Mouse (Mus musculus): ENCODE measurements around the gene Parp6. TPM values are rescaled to one million over a fixed set of nuclear protein-coding genes. Genes with fewer than 3 reads are reported as not detected.
A peak's percentile ranks its signal among the peaks of the same experiment; 100 is the strongest.

Parp6 gene
- total and polyA plus RNA-seq, 2 experiments from 2014 or later: 13.7 to 22.5 TPM

DNA sequence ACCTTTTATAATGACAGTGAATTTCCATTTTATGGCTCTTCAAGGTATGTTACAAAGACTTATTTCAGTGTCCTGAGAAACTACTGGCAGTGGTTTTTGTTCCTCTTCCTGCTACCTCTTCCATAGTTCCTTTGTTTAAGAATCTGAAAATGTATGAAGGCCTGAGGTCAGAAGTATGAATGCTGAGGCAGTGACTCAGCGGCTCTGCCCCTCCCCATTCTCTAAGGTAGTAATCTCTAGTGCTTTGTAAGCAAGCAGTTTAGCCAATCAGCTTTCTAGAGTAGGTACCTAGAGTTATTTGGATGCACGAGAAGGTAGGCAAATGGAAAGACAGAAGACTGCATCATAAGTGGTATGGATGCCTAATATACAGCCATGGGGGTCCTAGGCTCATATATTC is 24.2 kb downstream of the Parp6 start:
- no peak for ATAC-seq (ENCODE audit: insufficient read depth, low read depth)
- no peak overlapping the region for H3K27ac ChIP-seq (ENCODE audit: low read depth)
- peaks cover 65% of the 10 kb centered on the region for H3K36me3 ChIP-seq (replicated peaks; ENCODE audit: control insufficient read depth, insufficient read depth, low read length)

DNA sequence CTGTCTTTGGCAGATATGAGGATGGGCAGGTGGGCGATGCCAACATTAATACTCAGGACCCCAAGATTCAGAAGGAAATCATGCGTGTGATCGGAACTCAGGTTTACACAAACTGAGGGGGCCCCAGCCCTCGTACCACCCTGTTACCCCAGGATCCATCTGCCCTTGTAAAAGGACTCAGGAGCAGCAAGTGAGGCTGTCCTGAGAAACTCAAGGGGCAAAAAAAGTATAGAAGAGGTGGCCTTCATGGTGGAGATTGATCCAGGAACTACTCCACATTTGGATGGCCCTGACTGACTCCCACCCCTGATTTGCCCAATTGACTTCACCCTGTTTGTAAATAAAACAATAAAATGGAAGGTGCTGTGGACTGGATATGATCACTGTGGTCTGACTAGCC is 32.8 kb downstream of the Parp6 start:
- TF ChIP-seq EP300 (IDR thresholded peaks at IDR 0.05; ENCODE audit: low read depth) (no peak), CTCF (IDR thresholded peaks at IDR 0.05; ENCODE audit: low read depth) (no peak)
- 96% methylated on average over 4 of the region's 4 CpGs for WGBS
- no peak overlapping the region for H3K9ac ChIP-seq (replicated peaks; ENCODE audit: low read depth, low read length)

More for the DNA sequence above, 24.2 kb downstream of the Parp6 start:
- H3K27me3 ChIP-seq (ENCODE audit: control insufficient read depth, insufficient read depth, low read length): no peaks in the 10 kb centered on the region
- no peak overlapping the region for H3K9ac ChIP-seq (replicated peaks; ENCODE audit: low read depth, low read length)
- H3K9me3 ChIP-seq (replicated peaks; ENCODE audit: control insufficient read depth, low read length): no peaks in the 10 kb centered on the region
- DNase-seq (ENCODE audit: low spot score): no peak
- H3K4me2 ChIP-seq (ENCODE audit: low read depth, low read length): no peak overlapping the region
- H3K4me3 ChIP-seq (ENCODE audit: low read depth, low read length): no peak overlapping the region
- no peaks in the 10 kb centered on the region for H3K4me1 ChIP-seq (ENCODE audit: control insufficient read depth, insufficient read depth)
- WGBS: 75% methylated on average over 2 of the region's 2 CpGs
- TF ChIP-seq CTCF (IDR thresholded peaks at IDR 0.05; ENCODE audit: low read depth): no peak
- TF ChIP-seq EP300 (IDR thresholded peaks at IDR 0.05; ENCODE audit: low read depth): no peak

DNA sequence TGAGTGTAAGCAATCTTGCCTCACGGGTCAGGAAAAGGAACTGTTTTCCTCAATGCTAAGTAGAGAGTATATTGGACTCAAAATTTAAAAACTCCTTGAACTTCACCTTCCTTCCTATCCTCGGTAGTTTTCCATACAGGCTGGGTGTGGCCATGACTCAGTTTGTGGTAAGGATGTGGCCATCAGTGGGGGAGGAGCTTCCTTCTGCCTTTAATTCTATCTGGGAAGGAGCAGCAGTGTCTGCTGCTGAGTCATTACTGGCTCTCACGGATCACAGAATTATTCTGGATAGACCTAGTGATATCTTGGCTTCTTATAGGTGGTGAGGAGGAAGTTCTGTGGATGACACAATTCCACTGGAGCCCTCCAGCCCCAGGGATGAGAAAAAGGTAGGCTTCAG is 36.3 kb downstream of the Parp6 start:
- Histone ChIP-seq H3K36me3 (replicated peaks; ENCODE audit: control insufficient read depth, insufficient read depth, low read length) (peaks cover 28% of the 10 kb centered on the region), H3K4me2 (ENCODE audit: low read depth, low read length) (no peak overlapping the region), H3K9ac (replicated peaks; ENCODE audit: low read depth, low read length) (no peak overlapping the region), H3K4me1 (ENCODE audit: control insufficient read depth, insufficient read depth) (peaks cover 6% of the 10 kb centered on the region; the same call in 1 of the 2 replicates), H3K9me3 (replicated peaks; ENCODE audit: control insufficient read depth, low read length) (no peaks in the 10 kb centered on the region), H3K27ac (ENCODE audit: low read depth) (peak overlapping the region; percentile 9; the same call in 1 of the 2 replicates), H3K4me3 (ENCODE audit: low read depth, low read length) (no peak overlapping the region), H3K27me3 (ENCODE audit: control insufficient read depth, insufficient read depth, low read length) (no peaks in the 10 kb centered on the region)
- ATAC-seq (ENCODE audit: insufficient read depth, low read depth) (no peak), DNase-seq (ENCODE audit: low spot score) (no peak)
- WGBS: 15% methylated on average over 3 of the region's 3 CpGs
- no peak for TF ChIP-seq EP300 (IDR thresholded peaks at IDR 0.05; ENCODE audit: low read depth)
- no peak for TF ChIP-seq CTCF (IDR thresholded peaks at IDR 0.05; ENCODE audit: low read depth)

More for the DNA sequence above, 32.8 kb downstream of the Parp6 start:
- H3K4me1 ChIP-seq (ENCODE audit: control insufficient read depth, insufficient read depth): no peaks in the 10 kb centered on the region
- DNase-seq (ENCODE audit: low spot score): no peak
- H3K4me3 ChIP-seq (ENCODE audit: low read depth, low read length): no peak overlapping the region
- H3K27ac ChIP-seq (ENCODE audit: low read depth): no peak overlapping the region
- H3K4me2 ChIP-seq (ENCODE audit: low read depth, low read length): no peak overlapping the region
- ATAC-seq (ENCODE audit: insufficient read depth, low read depth): no peak
- no peaks in the 10 kb centered on the region for H3K27me3 ChIP-seq (ENCODE audit: control insufficient read depth, insufficient read depth, low read length)
- H3K9me3 ChIP-seq (replicated peaks; ENCODE audit: control insufficient read depth, low read length): no peaks in the 10 kb centered on the region
- H3K36me3 ChIP-seq (replicated peaks; ENCODE audit: control insufficient read depth, insufficient read depth, low read length): peaks cover 37% of the 10 kb centered on the region

DNA sequence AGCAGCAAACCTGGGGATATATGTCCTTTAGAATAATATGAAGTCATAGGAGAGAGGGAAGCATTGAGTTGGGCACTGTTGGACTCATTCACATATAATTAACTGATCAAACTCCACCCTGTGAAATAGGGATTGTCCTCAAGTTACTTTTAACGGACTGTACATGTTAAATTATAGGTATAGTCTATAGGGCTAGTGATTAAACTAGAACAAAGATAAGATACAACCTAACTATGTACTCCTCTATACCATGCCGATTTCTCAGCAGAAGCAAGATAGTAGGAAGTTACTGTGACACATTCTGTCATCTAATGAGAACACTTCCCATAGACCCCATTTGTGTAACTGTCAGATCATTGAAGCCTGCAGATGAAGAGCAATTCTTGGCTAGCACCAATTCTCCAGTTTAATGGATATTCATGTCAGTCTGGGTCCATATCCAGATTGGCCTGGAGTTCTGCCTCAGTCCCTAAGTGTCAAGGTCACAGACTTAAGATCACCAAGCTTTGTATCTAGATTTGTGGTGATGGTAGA is 37.4 kb downstream of the Parp6 start:
- H3K27ac ChIP-seq (ENCODE audit: low read depth): no peak overlapping the region
- H3K4me2 ChIP-seq (ENCODE audit: low read depth, low read length): no peak overlapping the region
- 72% methylated on average over 2 of the region's 2 CpGs for WGBS
- H3K4me3 ChIP-seq (ENCODE audit: low read depth, low read length): no peak overlapping the region
- H3K36me3 ChIP-seq (replicated peaks; ENCODE audit: control insufficient read depth, insufficient read depth, low read length): peaks cover 17% of the 10 kb centered on the region
- DNase-seq (ENCODE audit: low spot score): no peak
- no peak for ATAC-seq (ENCODE audit: insufficient read depth, low read depth)
- peaks cover 17% of the 10 kb centered on the region; the same call in 1 of the 2 replicates for H3K4me1 ChIP-seq (ENCODE audit: control insufficient read depth, insufficient read depth)
- no peaks in the 10 kb centered on the region for H3K9me3 ChIP-seq (replicated peaks; ENCODE audit: control insufficient read depth, low read length)
- H3K9ac ChIP-seq (replicated peaks; ENCODE audit: low read depth, low read length): no peak overlapping the region
- no peaks in the 10 kb centered on the region for H3K27me3 ChIP-seq (ENCODE audit: control insufficient read depth, insufficient read depth, low read length)
- TF ChIP-seq EP300 (IDR thresholded peaks at IDR 0.05; ENCODE audit: low read depth) (no peak), CTCF (IDR thresholded peaks at IDR 0.05; ENCODE audit: low read depth) (no peak)

DNA sequence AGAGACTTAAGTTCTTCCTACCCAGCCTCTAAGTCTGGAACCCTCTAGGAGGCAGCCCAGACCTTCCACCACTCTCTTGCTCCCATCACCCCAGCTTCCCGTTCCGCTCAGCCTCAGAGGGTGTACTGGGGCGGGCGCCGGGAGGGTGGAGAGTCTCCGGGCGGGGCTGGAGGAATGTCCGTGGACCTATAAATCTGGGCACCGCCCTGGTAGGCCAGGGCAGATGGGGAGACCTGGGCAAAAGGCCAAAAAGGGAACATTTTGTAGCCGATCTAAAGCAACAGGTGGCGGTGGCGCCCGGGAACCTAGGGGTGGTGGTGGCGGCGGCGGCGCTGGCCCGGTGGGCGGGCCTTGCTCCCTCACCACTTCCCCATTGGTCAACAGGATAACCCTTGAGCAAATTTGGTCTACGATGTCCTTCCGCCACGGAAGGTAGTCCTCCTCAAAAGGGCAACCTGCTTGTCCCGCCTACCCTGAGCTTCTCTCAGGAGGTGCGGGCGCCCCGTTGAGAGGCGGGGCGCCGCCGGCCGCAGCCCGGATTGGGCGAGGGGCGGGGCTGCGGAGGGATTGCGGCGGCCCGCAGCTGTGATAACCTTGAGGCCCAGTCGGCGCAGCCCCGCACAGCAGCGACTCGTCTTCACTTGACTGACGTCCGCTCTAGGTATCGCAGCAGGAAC is 39.0 kb downstream of the Parp6 start, which contains the start of gene Pkm:
TSS of gene Pkm (plus strand) at position 411 of the 677 bp plus-strand sequence.
- H3K27ac ChIP-seq (ENCODE audit: low read depth): peak within 1 kb of the TSS; percentile 98
- H3K9ac ChIP-seq (replicated peaks; ENCODE audit: low read depth, low read length): peak within 1 kb of the TSS; percentile 75
- peaks cover 30% of the 10 kb centered on the region for H3K4me1 ChIP-seq (ENCODE audit: control insufficient read depth, insufficient read depth)
- peaks cover 4% of the 10 kb centered on the region; the same call in 1 of the 2 replicates for H3K36me3 ChIP-seq (replicated peaks; ENCODE audit: control insufficient read depth, insufficient read depth, low read length)
- TF ChIP-seq EP300 (IDR thresholded peaks at IDR 0.05; ENCODE audit: low read depth) (peak; percentile 75; the same call in 1 of the 2 replicates), CTCF (IDR thresholded peaks at IDR 0.05; ENCODE audit: low read depth) (peak; percentile 32)
- H3K4me3 ChIP-seq (ENCODE audit: low read depth, low read length): peak within 1 kb of the TSS; percentile 90
- DNase-seq (ENCODE audit: low spot score): peak; percentile 97
- peak within 1 kb of the TSS; percentile 63 for H3K4me2 ChIP-seq (ENCODE audit: low read depth, low read length)
- ATAC-seq (ENCODE audit: insufficient read depth, low read depth): peak; percentile 89
- no peaks in the 10 kb centered on the region for H3K27me3 ChIP-seq (ENCODE audit: control insufficient read depth, insufficient read depth, low read length)
- WGBS: under 1% methylated on average over 46 of the region's 46 CpGs
- H3K9me3 ChIP-seq (replicated peaks; ENCODE audit: control insufficient read depth, low read length): no peaks in the 10 kb centered on the region
